Mouse (Mus musculus): ENCODE measurements around the gene Tspan10.

- no peak for TF ChIP-seq HCFC1 (IDR thresholded peaks at IDR 0.05; ENCODE audit: borderline replicate concordance, insufficient read depth, low read length)
- TF ChIP-seq ZNF384 (IDR thresholded peaks at IDR 0.05; ENCODE audit: low read depth, low read length) = no peak
- no peak for TF ChIP-seq ZC3H11A (IDR thresholded peaks at IDR 0.05; ENCODE audit: borderline replicate concordance, low read depth, low read length)
- TF ChIP-seq CHD2 (IDR thresholded peaks at IDR 0.05; ENCODE audit: low read depth, low read length) = no peak
- no peak for TF ChIP-seq MAFK (IDR thresholded peaks at IDR 0.05; ENCODE audit: insufficient read depth, low read depth, low read length)
These were observed 36.6 kb upstream of the Tspan10 start for GRCm38 (mm10) chr11:120405867-120406266.

All from ES-E14 (cell line).